Mouse (Mus musculus): ENCODE results near the gene Ncapd3. TPM values are rescaled to one million over a fixed set of nuclear protein-coding genes. Genes with fewer than 3 reads are reported as not detected.

Gene Ncapd3
- total and polyA plus RNA-seq, 3 experiments, result 29.9 to 39.2 (median 33.7) TPM

- no peak for DNase-seq (ENCODE audit: extremely low read depth)
- Histone ChIP-seq H3K4me1 (ENCODE audit: control insufficient read depth in 1 of 2, insufficient read depth in 2 of 2) (no peaks in the 10 kb centered on the region), H3K36me3 (replicated peaks in 1 of 2; ENCODE audit: control insufficient read depth in 1 of 2, insufficient read depth in 1 of 2, low read length in 1 of 2) (peaks cover 36 to 85% of the 10 kb centered on the region in 2 experiments), H3K79me2 (replicated peaks; ENCODE audit: control insufficient read depth, extremely low read depth, insufficient read depth, poor library complexity, severe bottlenecking) (no peaks in the 10 kb centered on the region), H3K27me3 (replicated peaks) (no peaks in the 10 kb centered on the region), H3K27ac (ENCODE audit: insufficient read depth, low read depth) (no peak overlapping the region), H3K9me3 (replicated peaks; ENCODE audit: low read length) (no peaks in the 10 kb centered on the region), H3K9ac (ENCODE audit: insufficient read depth, low read depth) (no peak overlapping the region), H3K4me2 (ENCODE audit: insufficient read depth, low read depth, poor library complexity, severe bottlenecking) (no peak overlapping the region), H3K4me3 (replicated peaks in 1 of 3; ENCODE audit: low read depth in 2 of 3, low read length in 2 of 3, poor library complexity in 1 of 3) (no peak overlapping the region)
- in situ Hi-C loops (cut with MboI; ENCODE audit: low pct_ligation_motif_present, low pct_unique_long_range_greater_than_20kb, low sequenced_read_pairs), result no loop called here
- TF ChIP-seq MAFK (IDR thresholded peaks at IDR 0.05; ENCODE audit: insufficient replicate concordance, low read length) (no peak), MXI1 (IDR thresholded peaks at IDR 0.05; ENCODE audit: low read depth, low read length) (no peak), IRF4 (IDR thresholded peaks at IDR 0.05; ENCODE audit: low read depth, low read length) (no peak), CTCF (conservative IDR thresholded peaks at IDR 0.05 in 1 of 2, IDR thresholded peaks at IDR 0.05 in 1 of 2; ENCODE audit: low read depth in 2 of 2, low read length in 2 of 2) (no peak), ZKSCAN1 (IDR thresholded peaks at IDR 0.05; ENCODE audit: borderline replicate concordance, low read depth, low read length) (no peak), E2F4 (IDR thresholded peaks at IDR 0.05; ENCODE audit: insufficient replicate concordance, low read depth, low read length) (no peak), NELFE (IDR thresholded peaks at IDR 0.05; ENCODE audit: low read depth, low read length) (no peak), ZMIZ1 (IDR thresholded peaks at IDR 0.05; ENCODE audit: low read depth, low read length) (no peak), USF1 (IDR thresholded peaks at IDR 0.05; ENCODE audit: low read depth, low read length) (no peak), MYC (IDR thresholded peaks at IDR 0.05; ENCODE audit: low read depth, low read length) (no peak), ZC3H11A (IDR thresholded peaks at IDR 0.05; ENCODE audit: low read depth, low read length) (no peak), RCOR1 (conservative IDR thresholded peaks at IDR 0.05; ENCODE audit: low read depth, low read length) (no peak), ETS1 (conservative IDR thresholded peaks at IDR 0.05; ENCODE audit: low read depth, low read length) (no peak), MEF2A (IDR thresholded peaks at IDR 0.05; ENCODE audit: borderline replicate concordance, low read depth, low read length) (no peak), GABPA (IDR thresholded peaks at IDR 0.05; ENCODE audit: insufficient replicate concordance, low read depth, low read length) (no peak), SIN3A (IDR thresholded peaks at IDR 0.05; ENCODE audit: low read length) (no peak)
- dilution Hi-C loops (cut with MboI; ENCODE audit: extremely low pct_ligation_motif_present, extremely low pct_unique_long_range_greater_than_20kb, low sequenced_read_pairs), result no loop called here
These were observed 68.1 kb downstream of the Ncapd3 start for GRCm38 (mm10) chr9:27098092-27098491.

GRCm38 (mm10) chr9:27098557-27098956 is 68.6 kb downstream of the Ncapd3 start:
- in situ Hi-C loops (cut with MboI; ENCODE audit: low pct_ligation_motif_present, low pct_unique_long_range_greater_than_20kb, low sequenced_read_pairs), result no loop called here

More at GRCm38 (mm10) chr9:27098557-27098956, 68.6 kb downstream of the Ncapd3 start:
- dilution Hi-C loops (cut with MboI; ENCODE audit: extremely low pct_ligation_motif_present, extremely low pct_unique_long_range_greater_than_20kb, low sequenced_read_pairs), result no loop called here
- no peaks in the 10 kb centered on the region for H3K27me3 ChIP-seq (replicated peaks)
- no peaks in the 10 kb centered on the region for H3K9me3 ChIP-seq (replicated peaks; ENCODE audit: low read length)
- no peak for TF ChIP-seq MAX (IDR thresholded peaks at IDR 0.05; ENCODE audit: low read length)
- TF ChIP-seq NELFE (IDR thresholded peaks at IDR 0.05; ENCODE audit: low read depth, low read length), result no peak
- no peak for TF ChIP-seq ZC3H11A (IDR thresholded peaks at IDR 0.05; ENCODE audit: low read depth, low read length)
- TF ChIP-seq MYC (IDR thresholded peaks at IDR 0.05; ENCODE audit: low read depth, low read length), result no peak
- TF ChIP-seq JUN (IDR thresholded peaks at IDR 0.05; ENCODE audit: insufficient read depth, low read depth, low read length), result no peak
- TF ChIP-seq ZMIZ1 (IDR thresholded peaks at IDR 0.05; ENCODE audit: low read depth, low read length), result no peak
- no peak for TF ChIP-seq MAFK (IDR thresholded peaks at IDR 0.05; ENCODE audit: insufficient replicate concordance, low read length)
- TF ChIP-seq ELF1 (IDR thresholded peaks at IDR 0.05; ENCODE audit: low read depth, low read length), result no peak
- no peak for TF ChIP-seq E2F4 (IDR thresholded peaks at IDR 0.05; ENCODE audit: insufficient replicate concordance, low read depth, low read length)
- no peak for TF ChIP-seq JUND (conservative IDR thresholded peaks at IDR 0.05; ENCODE audit: low read depth, low read length)
- TF ChIP-seq UBTF (IDR thresholded peaks at IDR 0.05; ENCODE audit: low read depth, low read length), result no peak
- no peak for TF ChIP-seq CHD1 (IDR thresholded peaks at IDR 0.05; ENCODE audit: low read depth, low read length)
- H3K36me3 ChIP-seq (replicated peaks in 1 of 2; ENCODE audit: control insufficient read depth in 1 of 2, insufficient read depth in 1 of 2, low read length in 1 of 2), result peaks cover 34 to 80% of the 10 kb centered on the region in 2 experiments
- no peak overlapping the region for H3K9ac ChIP-seq (ENCODE audit: insufficient read depth, low read depth)
- H3K4me2 ChIP-seq (ENCODE audit: insufficient read depth, low read depth, poor library complexity, severe bottlenecking), result no peak overlapping the region
- no peak for DNase-seq (ENCODE audit: extremely low read depth)
- H3K4me3 ChIP-seq (replicated peaks in 1 of 3; ENCODE audit: low read depth in 2 of 3, low read length in 2 of 3, poor library complexity in 1 of 3), result no peak overlapping the region
- no peaks in the 10 kb centered on the region for H3K4me1 ChIP-seq (ENCODE audit: control insufficient read depth in 1 of 2, insufficient read depth in 2 of 2)
- no peak overlapping the region for H3K27ac ChIP-seq (ENCODE audit: insufficient read depth, low read depth)
- H3K79me2 ChIP-seq (replicated peaks; ENCODE audit: control insufficient read depth, extremely low read depth, insufficient read depth, poor library complexity, severe bottlenecking), result no peaks in the 10 kb centered on the region
